Mouse (Mus musculus) lung, postnatal 0 days (tissue): ENCODE results near the gene D230025D16Rik.

ENCODE experiments used
- CTCF ChIP-seq: IDR thresholded peaks from 2 replicates; pipeline ENCODE4 v1.5.1; 2016; ENCODE audit warnings: antibody characterized with exemption, mild to moderate bottlenecking
- EP300 ChIP-seq: IDR thresholded peaks from 2 replicates; pipeline ENCODE4 v1.6.1; 2016; ENCODE audit warnings: antibody characterized with exemption, mild to moderate bottlenecking, control low read depth

GRCm38 (mm10) chr8:105182201-105182600 is 42.7 kb upstream of the D230025D16Rik start:
- TF ChIP-seq CTCF: no peak
- no peak for TF ChIP-seq EP300
